Mouse (Mus musculus): ENCODE measurements around the gene Nt5dc1. TPM values are rescaled to one million over a fixed set of nuclear protein-coding genes. Genes with fewer than 3 reads are reported as not detected.

The Nt5dc1 gene
- 1.1 TPM for polyA plus RNA-seq (2015; fragmentation: Illumina TruSeq; extraction: RNeasy Lipid Tissue Mini Kit (QIAGEN cat#74804); ENCODE audit: insufficient read depth, low read depth, low replicate concordance)

DNA sequence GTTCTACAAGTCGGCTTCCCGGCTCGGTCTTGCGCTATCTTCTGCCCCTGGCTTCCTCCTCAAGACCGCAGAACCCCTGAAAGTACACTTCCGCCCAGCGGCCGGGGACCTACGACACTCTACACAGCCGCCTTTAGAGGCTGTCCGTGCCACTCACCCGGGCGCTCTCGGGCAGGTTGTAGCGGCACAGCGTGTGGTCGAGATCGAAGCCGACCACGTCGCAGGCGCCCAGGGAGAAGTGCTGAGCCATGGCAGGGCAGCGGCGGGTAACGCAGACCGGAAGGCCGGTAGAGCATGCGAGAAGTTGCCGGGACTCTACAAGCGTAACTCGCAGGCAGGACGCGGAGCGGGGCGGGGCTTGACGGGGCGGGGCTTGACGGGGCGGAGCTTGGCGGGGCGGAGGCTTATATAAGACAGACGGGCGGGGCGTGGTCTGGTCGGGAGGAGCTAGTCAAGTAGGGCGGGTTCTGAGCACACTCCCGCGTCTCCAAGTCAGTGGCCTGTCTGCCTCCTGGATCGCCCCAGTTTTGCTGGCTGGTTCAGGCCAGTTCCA is at the start of gene Nt5dc1:
TSS of gene Nt5dc1 (minus strand) at position 349 of the 553 bp plus-strand sequence.

DNA sequence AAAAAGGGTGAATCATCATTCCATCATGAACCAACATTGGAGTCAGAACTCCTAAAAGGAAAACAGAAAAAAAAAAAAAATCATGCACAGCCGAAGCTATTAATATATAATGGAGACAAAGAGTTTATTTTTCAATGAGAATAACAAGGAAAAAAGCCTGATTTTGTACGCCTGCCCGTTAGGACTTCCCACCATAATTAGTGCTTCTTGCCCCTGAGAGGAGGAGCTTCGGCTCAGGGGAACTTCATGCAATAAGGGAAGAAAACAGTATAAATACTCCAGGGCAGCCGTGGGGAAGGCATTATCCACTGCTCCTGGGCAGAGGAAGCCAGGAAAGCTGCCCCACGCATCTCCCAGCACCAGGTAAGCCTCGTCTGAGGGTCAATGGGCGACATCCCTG is 28.7 kb downstream of the Nt5dc1 start, which contains the start of gene Col10a1:
TSS of gene Col10a1 (plus strand) at position 301 of the 400 bp plus-strand sequence.

DNA sequence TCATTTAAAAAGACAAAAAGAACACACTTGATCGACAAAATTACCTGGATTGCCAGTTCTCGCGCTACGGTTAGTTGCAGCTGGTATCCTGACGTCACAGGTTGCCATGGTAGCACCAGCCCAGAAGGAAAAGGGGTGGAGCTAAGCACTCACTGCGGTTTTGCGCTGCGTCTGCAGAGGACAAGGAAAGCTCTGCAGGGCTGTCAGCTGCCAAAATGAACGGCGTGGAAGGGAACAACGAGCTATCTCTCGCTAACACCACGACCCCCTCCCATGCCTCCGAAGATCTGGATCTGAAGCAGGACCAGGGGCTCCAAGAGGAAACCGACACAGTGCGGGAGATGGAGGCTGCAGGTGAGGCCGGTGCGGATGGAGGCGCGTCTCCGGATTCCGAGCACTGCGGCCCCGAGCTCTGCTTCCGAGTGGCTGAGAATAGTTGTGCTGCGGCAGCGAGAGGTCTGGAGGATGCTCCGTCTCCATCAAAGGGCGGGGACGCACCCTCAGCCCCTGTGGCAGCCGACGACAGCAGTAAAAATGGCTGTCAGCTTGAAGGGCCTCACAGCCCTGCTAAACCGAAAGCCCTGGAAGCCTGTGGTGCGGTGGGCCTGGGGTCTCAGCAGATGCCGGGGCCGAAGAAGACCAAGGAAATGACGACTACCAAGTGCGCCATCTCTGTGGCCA is 120.9 kb downstream of the Nt5dc1 start, which contains the start of gene Tspyl4:
TSS of gene Tspyl4 (plus strand) at position 144 of the 681 bp plus-strand sequence.

DNA sequence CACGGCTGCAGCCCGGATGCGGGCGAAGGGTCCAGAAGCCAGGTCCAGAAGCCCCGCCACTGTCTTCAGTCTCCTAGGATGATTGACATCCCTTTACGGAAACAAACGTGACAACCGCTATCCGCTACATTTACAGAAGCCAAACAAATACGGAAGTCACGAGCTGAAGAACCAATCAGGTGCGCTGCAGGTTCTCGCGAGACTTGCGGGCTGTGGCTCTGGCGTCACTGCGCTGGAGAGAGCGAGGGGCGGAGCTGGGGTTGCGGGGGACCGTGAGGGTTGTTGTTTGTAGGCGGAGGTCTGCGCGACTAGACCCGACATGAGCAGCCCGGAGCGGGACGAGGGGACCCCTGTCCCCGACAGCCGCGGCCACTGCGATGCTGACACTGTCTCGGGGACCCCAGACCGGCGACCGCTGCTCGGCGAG is 136.4 kb downstream of the Nt5dc1 start, which contains the start of gene Tspyl1:
TSS of gene Tspyl1 (plus strand) at position 229 of the 427 bp plus-strand sequence.

Other genes with a start within 250 kb of the Nt5dc1 start
- gene Dse, start 210.8 kb downstream of the Nt5dc1 start, polyA plus RNA-seq (2015; fragmentation: Illumina TruSeq; extraction: RNeasy Lipid Tissue Mini Kit (QIAGEN cat#74804); ENCODE audit: insufficient read depth, low read depth, low replicate concordance): 2.1 TPM
- gene Tspyl1, start 136.4 kb downstream of the Nt5dc1 start, polyA plus RNA-seq (2015; fragmentation: Illumina TruSeq; extraction: RNeasy Lipid Tissue Mini Kit (QIAGEN cat#74804); ENCODE audit: insufficient read depth, low read depth, low replicate concordance): 8.4 TPM
- gene Tspyl4, start 121.1 kb downstream of the Nt5dc1 start, polyA plus RNA-seq (2015; fragmentation: Illumina TruSeq; extraction: RNeasy Lipid Tissue Mini Kit (QIAGEN cat#74804); ENCODE audit: insufficient read depth, low read depth, low replicate concordance): 9.5 TPM
- gene Col10a1, start 28.6 kb downstream of the Nt5dc1 start, polyA plus RNA-seq (2015; fragmentation: Illumina TruSeq; extraction: RNeasy Lipid Tissue Mini Kit (QIAGEN cat#74804); ENCODE audit: insufficient read depth, low read depth, low replicate concordance): not detected
- 2.3 TPM for gene Frk, start 64.8 kb upstream of the Nt5dc1 start, polyA plus RNA-seq (2015; fragmentation: Illumina TruSeq; extraction: RNeasy Lipid Tissue Mini Kit (QIAGEN cat#74804); ENCODE audit: insufficient read depth, low read depth, low replicate concordance)

Data from pancreas, adult 10 weeks (tissue).